Mouse (Mus musculus) erythroblast, embryonic 14.5 days (primary cell): ENCODE data around the gene BC048679.

Experiments used
- GATA1 ChIP-seq: IDR thresholded peaks from 2 replicates; pipeline ENCODE4 v1.6.1; 2012; ENCODE audit warnings: low read length, inconsistent platforms, mixed read lengths
- TAL1 ChIP-seq: IDR thresholded peaks from 3 replicates; pipeline ENCODE4 v1.6.1; 2012; ENCODE audit warnings: low read length, inconsistent platforms, mixed read lengths

DNA sequence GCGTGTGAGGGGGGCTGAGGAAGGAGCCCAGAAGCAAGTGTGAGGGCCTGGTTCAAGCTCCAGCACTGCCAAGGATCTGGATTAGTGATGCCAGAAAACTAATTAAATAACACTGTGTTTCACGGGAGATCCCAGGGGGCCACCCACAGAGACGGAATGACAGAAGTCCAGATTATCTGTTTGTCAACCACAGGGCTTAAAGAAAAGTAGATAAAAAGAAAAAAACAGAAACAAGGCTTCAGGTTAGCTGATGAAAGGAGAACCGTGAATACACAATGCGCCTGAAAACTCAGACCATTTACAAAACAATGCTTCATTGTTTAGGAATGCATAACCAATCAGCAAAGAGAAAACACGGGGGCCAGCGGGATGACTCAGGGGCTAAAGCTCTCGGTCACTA, 17.3 kb downstream of the BC048679 start:
- TF ChIP-seq TAL1 (no peak), GATA1 (no peak)
